Mouse (Mus musculus) layer of hippocampus, adult 6 months (tissue): ENCODE results near the gene Gm21083. TPM values are rescaled to one million over a fixed set of nuclear protein-coding genes. Genes with fewer than 3 reads are reported as not detected.

Source experiments
- long read RNA-seq, 2 experiments: library from polyadenylated mRNA; unstranded; transcript quantifications; one replicate each; pipeline ENCODE4 v2.0.0; 2019 to 2020
- polyA plus RNA-seq: library from polyadenylated mRNA; unstranded; fragments of <200 nt; fragmentation: Nextera tagmentation; gene quantifications from 2 replicates; pipeline ENCODE4 v1.2.3, GENCODE M21; 2021

The Gm21083 gene
- not detected in 2 replicates for polyA plus RNA-seq
- long read RNA-seq, experiment 1, result 0 reads
- long read RNA-seq, experiment 2, result 0 reads

DNA sequence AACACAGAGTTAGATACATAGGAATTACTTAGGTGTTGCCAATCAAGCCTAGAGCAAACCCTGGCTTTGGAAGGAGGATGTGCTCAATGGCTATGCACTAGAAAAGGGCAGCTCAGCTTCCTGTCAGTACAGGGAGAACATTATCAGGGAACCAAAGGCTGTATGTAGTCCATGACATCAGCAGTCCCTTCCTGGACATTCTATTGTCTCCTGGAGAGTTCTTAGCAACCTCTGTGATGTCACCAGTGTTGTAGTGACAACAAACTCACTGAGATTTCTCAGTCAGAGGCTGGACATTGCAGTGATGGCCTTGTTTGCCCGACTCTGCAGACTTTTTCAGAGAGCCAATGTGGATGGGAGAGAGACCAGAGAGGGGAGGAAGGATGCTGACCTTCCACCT is at the start of gene Gm21083:
TSS of gene Gm21083 (plus strand) at position 301 of the 400 bp plus-strand sequence.

DNA sequence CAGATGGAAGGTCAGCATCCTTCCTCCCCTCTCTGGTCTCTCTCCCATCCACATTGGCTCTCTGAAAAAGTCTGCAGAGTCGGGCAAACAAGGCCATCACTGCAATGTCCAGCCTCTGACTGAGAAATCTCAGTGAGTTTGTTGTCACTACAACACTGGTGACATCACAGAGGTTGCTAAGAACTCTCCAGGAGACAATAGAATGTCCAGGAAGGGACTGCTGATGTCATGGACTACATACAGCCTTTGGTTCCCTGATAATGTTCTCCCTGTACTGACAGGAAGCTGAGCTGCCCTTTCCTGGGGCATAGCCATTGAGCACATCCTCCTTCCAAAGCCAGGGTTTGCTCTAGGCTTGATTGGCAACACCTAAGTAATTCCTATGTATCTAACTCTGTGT is 48.0 kb upstream of the Gm21083 start, which contains the start of gene Gm21190:
TSS of gene Gm21190 (minus strand) at position 101 of the 400 bp plus-strand sequence.

DNA sequence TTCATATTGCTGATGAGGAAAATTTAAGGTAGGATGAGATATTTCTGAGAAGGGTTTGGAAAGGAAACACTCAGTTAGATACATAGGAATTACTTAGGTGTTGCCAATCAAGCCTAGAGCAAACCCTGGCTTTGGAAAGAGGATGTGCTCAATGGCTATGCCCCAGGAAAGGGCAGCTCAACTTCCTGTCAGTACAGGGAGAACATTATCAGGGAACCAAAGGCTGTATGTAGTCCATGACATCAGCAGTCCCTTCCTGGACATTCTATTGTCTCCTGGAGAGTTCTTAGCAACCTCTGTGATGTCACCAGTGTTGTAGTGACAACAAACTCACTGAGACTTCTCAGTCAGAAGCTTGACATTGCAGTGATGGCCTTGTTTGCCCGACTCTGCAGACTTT is 41.6 kb downstream of the Gm21083 start, which contains the start of gene Speer4d:
TSS of gene Speer4d (plus strand) at position 301 of the 400 bp plus-strand sequence.

Other genes with a start within 250 kb of the Gm21083 start
- gene Gm21149, start 100.8 kb upstream of the Gm21083 start, polyA plus RNA-seq, result 0.60 and 0.92 TPM in 2 replicates
- gene Gm21190, start 48.1 kb upstream of the Gm21083 start, polyA plus RNA-seq, result not detected in 2 replicates
- not detected in 2 replicates for gene Speer4d, start 41.7 kb downstream of the Gm21083 start, polyA plus RNA-seq
- not detected in 2 replicates for gene 4930572O03Rik, start 79.7 kb downstream of the Gm21083 start, polyA plus RNA-seq
- gene Speer4c, start 136.9 kb downstream of the Gm21083 start, polyA plus RNA-seq, result not detected in 2 replicates